Mouse (Mus musculus): ENCODE measurements at regions not wholly inside any gene's neighbourhood (a gene's known extent, or its start where the extent isn't known, plus 50 kb on each side); places are given as distances from the start of the nearest gene placed in this dataset.

DNA sequence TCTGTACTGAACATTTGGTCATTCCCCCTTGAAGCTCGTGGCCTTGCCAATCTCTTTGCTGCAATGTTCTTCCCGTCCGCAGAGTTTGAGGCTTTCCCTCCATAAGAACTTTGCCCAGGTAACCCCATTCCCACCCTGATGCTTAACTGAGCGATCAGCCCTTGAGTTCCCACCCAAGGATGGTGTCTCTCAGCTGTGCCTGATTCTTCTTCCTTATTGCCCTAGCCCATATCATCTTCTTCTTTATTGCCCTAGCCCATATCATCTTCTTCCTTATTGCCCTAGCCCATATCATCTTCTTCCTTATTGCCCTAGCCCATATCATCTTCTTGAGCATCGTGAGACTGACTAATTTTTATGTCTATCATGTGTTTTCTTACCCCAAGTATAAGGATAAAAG is 324.4 kb downstream of the Cbln4 start:
- WGBS, result 91% methylated on average over 5 of the region's 5 CpGs
- no peak overlapping the region for H3K4me3 ChIP-seq
- H3K27ac ChIP-seq (replicated peaks), result no peak overlapping the region
- no peak overlapping the region for H3K9ac ChIP-seq
- no peak overlapping the region for H3K4me2 ChIP-seq
- no peaks in the 10 kb centered on the region for H3K27me3 ChIP-seq
- no peaks in the 10 kb centered on the region for H3K9me3 ChIP-seq
- no peaks in the 10 kb centered on the region for H3K36me3 ChIP-seq
- no peak for ATAC-seq (ENCODE audit: low FRiP score, low read depth)
- no peaks in the 10 kb centered on the region for H3K4me1 ChIP-seq (replicated peaks)

DNA sequence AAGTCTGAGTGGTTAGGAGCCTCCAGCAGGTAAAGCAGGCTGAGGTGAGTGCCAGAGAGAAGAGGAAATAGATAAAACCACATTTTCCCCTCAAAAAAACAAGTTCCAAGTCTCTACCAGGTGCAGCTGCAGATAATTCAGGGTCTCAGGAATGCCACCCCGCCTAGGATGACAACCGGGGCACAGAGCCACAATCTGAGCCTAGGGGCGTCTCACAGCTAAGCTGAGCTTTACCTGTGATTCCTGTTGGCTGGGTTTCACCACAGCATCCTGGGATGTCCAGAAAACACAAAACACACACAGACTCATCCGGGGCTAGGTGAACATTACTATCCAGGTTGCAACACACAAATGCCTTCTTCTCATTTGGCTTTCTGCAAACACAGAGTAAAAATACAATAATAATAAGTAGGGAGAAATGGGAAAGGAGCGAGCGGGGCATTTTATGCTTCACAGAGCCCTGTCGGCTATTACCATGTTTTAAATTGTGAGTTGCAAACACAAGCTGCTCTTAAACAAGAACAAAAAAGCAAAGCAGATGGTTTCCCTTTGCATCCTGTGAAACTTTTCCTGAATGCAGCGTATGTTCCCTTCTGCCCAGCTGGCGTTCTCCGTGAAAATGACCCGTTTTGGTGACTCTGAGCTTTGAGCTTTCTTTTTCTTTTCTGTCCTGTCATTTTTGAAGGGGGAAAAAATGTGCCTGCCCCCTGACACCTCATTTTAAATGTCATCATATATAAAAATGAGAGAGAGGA is 330.3 kb downstream of the Cbln4 start:
- Histone ChIP-seq H3K9me3 (no peaks in the 10 kb centered on the region), H3K4me2 (no peak overlapping the region), H3K36me3 (no peaks in the 10 kb centered on the region), H3K27ac (replicated peaks) (no peak overlapping the region), H3K27me3 (no peaks in the 10 kb centered on the region), H3K4me1 (replicated peaks) (no peaks in the 10 kb centered on the region), H3K9ac (no peak overlapping the region), H3K4me3 (no peak overlapping the region)
- WGBS, result 62% methylated on average over 11 of the region's 11 CpGs
- ATAC-seq (ENCODE audit: low FRiP score, low read depth), result no peak

DNA sequence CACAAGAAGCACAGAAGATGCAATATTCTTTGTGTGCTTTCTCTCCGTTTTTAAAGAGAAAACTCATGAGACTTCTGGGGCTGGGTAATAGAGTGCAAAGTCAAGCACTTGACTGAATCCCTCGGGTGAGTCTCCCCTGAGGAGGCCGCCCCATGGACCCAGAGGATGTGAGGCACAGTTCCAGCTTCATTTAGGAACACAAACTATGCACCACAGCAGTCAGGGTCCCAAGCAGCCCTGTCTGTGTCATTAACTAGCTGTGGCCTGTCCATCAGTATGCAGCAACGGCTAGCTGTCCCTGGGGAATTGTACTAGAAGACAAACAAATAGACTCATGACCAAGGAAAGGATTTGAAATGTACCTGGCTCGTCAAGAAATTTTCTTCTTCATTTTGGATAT is 349.7 kb downstream of the Cbln4 start:
- Histone ChIP-seq H3K27me3 (no peaks in the 10 kb centered on the region), H3K4me3 (no peak overlapping the region), H3K9ac (no peak overlapping the region), H3K4me2 (no peak overlapping the region), H3K36me3 (no peaks in the 10 kb centered on the region), H3K4me1 (replicated peaks) (0 out of 2 replicates have a peak, but pooled peaks cover 2% of the 10 kb centered on the region), H3K27ac (replicated peaks) (no peak overlapping the region), H3K9me3 (no peaks in the 10 kb centered on the region)
- ATAC-seq (ENCODE audit: low FRiP score, low read depth), result no peak
- whole genome bisulfite sequencing, result 78% methylated on average over 5 of the region's 5 CpGs

DNA sequence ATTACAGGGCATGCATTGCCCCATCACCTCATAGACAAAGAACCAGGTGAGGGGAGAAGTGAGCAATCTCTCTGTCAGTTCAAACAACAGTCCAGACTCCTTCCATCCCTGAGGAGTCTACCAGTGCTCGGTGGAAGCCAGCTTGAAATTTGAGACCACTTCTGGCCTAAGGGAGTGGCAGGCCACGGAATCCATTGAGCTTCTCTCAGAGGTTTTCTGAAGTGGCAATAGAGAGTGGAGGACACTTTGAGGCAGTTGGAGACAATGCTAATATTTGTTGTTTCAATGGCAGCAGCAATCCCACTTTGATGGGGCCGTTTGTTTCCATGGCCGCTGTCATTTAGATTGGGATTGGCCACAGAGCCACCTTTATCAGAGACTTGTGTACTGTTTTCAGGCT is 352.5 kb downstream of the Cbln4 start:
- WGBS, result 44% methylated on average over 4 of the region's 4 CpGs
- H3K4me2 ChIP-seq, result no peak overlapping the region
- no peak for ATAC-seq (ENCODE audit: low FRiP score, low read depth)
- no peaks in the 10 kb centered on the region for H3K27me3 ChIP-seq
- no peak overlapping the region for H3K4me3 ChIP-seq
- 0 out of 2 replicates have a peak, but pooled peaks cover 2% of the 10 kb centered on the region for H3K4me1 ChIP-seq (replicated peaks)
- no peaks in the 10 kb centered on the region for H3K9me3 ChIP-seq
- H3K36me3 ChIP-seq, result no peaks in the 10 kb centered on the region
- H3K9ac ChIP-seq, result no peak overlapping the region
- no peak overlapping the region for H3K27ac ChIP-seq (replicated peaks)

DNA sequence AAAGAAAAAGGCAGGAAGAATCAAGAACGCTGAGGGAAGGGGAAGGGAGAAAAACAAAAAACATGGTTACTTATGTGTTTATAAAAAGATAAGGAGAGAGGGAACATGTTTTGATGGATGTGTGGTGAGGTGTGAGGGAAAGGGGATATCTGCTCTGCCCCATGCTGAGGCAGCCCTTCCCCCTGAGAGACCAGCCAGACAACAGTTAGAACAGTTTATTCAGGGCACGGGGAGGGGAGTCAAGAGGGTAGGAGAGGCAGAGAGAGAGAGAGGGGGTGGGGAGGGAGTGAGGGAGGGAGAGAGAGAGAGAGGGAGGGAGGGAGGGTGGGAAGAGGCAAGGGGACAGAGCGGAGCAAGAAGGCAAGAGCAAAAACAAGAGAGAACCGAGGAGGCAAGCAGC is 354.2 kb downstream of the Cbln4 start:
- no peak for ATAC-seq (ENCODE audit: low FRiP score, low read depth)
- Histone ChIP-seq H3K4me3 (no peak overlapping the region), H3K36me3 (no peaks in the 10 kb centered on the region), H3K27ac (replicated peaks) (no peak overlapping the region), H3K4me2 (no peak overlapping the region), H3K9me3 (no peaks in the 10 kb centered on the region), H3K27me3 (no peaks in the 10 kb centered on the region), H3K4me1 (replicated peaks) (0 out of 2 replicates have a peak, but pooled peaks cover 2% of the 10 kb centered on the region), H3K9ac (no peak overlapping the region)
- WGBS, result 36% methylated on average over 4 of the region's 4 CpGs

DNA sequence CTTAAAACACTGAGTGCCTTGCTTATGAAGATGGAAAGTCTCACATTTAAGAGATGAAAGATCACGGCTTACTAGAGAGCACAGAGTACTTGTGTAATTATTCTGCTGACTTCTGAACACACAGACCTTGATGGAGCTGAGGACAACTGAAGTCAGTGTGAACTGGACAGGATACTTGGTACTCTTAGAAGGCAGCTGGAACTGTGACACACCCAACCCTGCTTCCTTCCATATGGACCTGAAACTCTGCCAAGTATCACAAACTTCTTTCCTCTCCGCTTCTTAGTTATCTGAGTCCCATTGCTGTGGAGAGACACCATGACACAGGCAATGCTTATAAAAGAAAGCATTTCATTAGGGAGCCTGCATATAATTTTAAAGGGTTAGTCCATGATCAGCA is 365.3 kb downstream of the Cbln4 start:
- H3K9ac ChIP-seq, result no peak overlapping the region
- H3K4me1 ChIP-seq (replicated peaks), result 0 out of 2 replicates have a peak, but pooled peaks cover 14% of the 10 kb centered on the region
- no peaks in the 10 kb centered on the region for H3K9me3 ChIP-seq
- H3K27me3 ChIP-seq, result no peaks in the 10 kb centered on the region
- 85% methylated on average over 2 of the region's 2 CpGs for WGBS
- no peaks in the 10 kb centered on the region for H3K36me3 ChIP-seq
- no peak for ATAC-seq (ENCODE audit: low FRiP score, low read depth)
- H3K27ac ChIP-seq (replicated peaks), result no peak overlapping the region
- no peak overlapping the region for H3K4me2 ChIP-seq
- H3K4me3 ChIP-seq, result no peak overlapping the region

DNA sequence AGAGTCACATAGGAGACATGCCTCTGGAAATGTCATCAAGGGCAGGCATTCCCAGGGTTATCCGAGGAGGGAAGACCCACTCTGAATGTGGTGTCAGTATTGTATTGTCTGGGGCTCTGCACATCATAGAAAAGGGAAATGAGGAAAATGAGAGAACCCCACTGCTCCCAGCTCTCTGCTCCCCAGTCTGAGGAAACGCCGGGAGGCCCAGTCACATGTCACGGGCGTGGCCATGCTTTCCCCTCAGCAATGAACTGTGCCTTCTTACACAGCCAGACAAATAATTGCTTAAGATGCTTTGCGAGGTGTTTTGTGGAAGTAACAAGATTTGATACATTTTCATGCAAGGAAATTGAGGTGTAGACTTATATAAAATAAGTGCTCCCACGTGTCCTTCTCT is 366.1 kb downstream of the Cbln4 start:
- no peak overlapping the region for H3K9ac ChIP-seq
- no peak overlapping the region for H3K4me3 ChIP-seq
- no peak overlapping the region for H3K4me2 ChIP-seq
- H3K27me3 ChIP-seq, result no peaks in the 10 kb centered on the region
- 87% methylated on average over 7 of the region's 7 CpGs for WGBS
- H3K36me3 ChIP-seq, result no peaks in the 10 kb centered on the region
- H3K9me3 ChIP-seq, result no peaks in the 10 kb centered on the region
- no peak overlapping the region for H3K27ac ChIP-seq (replicated peaks)
- 0 out of 2 replicates have a peak, but pooled peaks cover 14% of the 10 kb centered on the region for H3K4me1 ChIP-seq (replicated peaks)
- no peak for ATAC-seq (ENCODE audit: low FRiP score, low read depth)

DNA sequence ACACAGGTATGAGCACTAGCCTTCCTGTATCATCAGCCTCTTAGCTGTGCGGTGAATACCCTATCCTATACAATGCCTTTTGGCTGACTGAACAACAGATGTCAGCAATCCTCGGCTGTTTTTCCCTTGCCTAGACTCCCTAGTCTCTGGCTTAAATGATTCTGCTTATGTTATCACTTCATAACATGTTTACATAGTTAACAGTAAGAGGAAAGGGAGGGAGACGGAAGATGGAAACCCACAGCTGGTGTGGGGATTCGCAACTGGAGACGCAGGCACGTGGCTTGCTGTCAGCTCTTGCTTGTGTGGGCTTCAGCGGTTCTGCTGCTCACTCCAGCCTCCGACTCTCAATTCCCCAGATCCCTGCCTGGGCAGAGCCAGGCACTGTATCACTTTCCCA is 367.2 kb downstream of the Cbln4 start:
- Histone ChIP-seq H3K4me2 (no peak overlapping the region), H3K4me1 (replicated peaks) (0 out of 2 replicates have a peak, but pooled peaks cover 14% of the 10 kb centered on the region), H3K9ac (no peak overlapping the region), H3K4me3 (no peak overlapping the region), H3K27me3 (no peaks in the 10 kb centered on the region), H3K9me3 (no peaks in the 10 kb centered on the region), H3K27ac (replicated peaks) (no peak overlapping the region), H3K36me3 (no peaks in the 10 kb centered on the region)
- ATAC-seq (ENCODE audit: low FRiP score, low read depth), result peak; percentile 65; the same call in 1 of the 2 replicates
- WGBS, result 45% methylated on average over 8 of the region's 8 CpGs

DNA sequence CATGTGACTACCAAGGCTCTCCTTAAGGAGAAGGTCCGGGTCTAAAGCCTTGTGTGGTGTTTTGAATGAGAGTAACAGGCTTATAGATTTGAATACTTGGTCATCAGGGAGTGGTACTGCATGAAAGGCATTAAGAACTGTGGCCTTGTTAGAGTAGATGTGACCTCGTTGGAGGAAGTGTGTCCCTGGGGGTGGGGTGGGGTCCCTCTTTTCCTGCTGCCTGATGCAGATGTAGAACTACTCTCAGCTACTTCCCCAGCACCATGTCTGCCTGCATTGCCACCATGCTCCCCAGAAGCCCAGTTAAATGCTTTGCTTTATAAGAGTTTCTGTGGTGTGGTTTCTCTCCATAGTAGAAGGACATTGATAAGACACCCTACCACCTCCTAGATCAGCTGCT is 367.9 kb downstream of the Cbln4 start:
- H3K27ac ChIP-seq (replicated peaks), result no peak overlapping the region
- 76% methylated on average over 2 of the region's 2 CpGs for WGBS
- no peaks in the 10 kb centered on the region for H3K9me3 ChIP-seq
- no peak overlapping the region for H3K4me2 ChIP-seq
- no peak overlapping the region for H3K9ac ChIP-seq
- 0 out of 2 replicates have a peak, but pooled peaks cover 14% of the 10 kb centered on the region for H3K4me1 ChIP-seq (replicated peaks)
- no peaks in the 10 kb centered on the region for H3K36me3 ChIP-seq
- H3K4me3 ChIP-seq, result no peak overlapping the region
- no peaks in the 10 kb centered on the region for H3K27me3 ChIP-seq
- no peak for ATAC-seq (ENCODE audit: low FRiP score, low read depth)

DNA sequence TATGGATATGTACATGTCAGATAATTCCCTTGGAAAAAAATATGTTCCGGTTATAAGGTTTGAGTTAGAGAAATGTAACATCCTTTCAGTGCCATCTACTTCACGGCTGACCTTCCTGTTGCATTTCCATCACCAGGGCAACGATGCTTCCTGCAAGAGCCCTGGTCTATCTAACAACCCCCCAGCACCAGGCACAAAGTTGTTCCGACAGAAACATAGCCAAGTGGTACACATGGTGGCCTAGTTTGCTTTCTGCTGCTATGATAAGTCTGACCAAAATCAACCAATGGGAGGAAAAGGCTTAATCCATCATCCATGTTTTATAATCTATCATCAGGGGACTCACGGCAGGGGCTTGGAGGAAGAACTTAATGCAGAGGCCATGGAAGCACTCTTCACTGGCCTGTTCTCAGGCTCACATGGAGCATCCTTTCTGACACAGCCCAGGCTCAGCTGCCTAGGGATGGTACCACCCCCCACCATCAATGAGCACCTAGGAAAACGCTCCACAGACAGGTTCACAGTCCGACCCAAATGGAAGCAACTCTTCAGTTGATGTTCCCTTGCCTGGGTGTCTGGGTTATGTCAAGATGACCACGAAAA is 372.2 kb downstream of the Cbln4 start:
- ATAC-seq (ENCODE audit: low FRiP score, low read depth), result no peak
- no peaks in the 10 kb centered on the region for H3K27me3 ChIP-seq
- no peak overlapping the region for H3K9ac ChIP-seq
- no peaks in the 10 kb centered on the region for H3K36me3 ChIP-seq
- 87% methylated on average over 8 of the region's 8 CpGs for WGBS
- H3K9me3 ChIP-seq, result no peaks in the 10 kb centered on the region
- no peak overlapping the region for H3K4me3 ChIP-seq
- no peak overlapping the region for H3K4me2 ChIP-seq
- no peak overlapping the region for H3K27ac ChIP-seq (replicated peaks)
- H3K4me1 ChIP-seq (replicated peaks), result peaks cover 19% of the 10 kb centered on the region; the same call in 1 of the 2 replicates

DNA sequence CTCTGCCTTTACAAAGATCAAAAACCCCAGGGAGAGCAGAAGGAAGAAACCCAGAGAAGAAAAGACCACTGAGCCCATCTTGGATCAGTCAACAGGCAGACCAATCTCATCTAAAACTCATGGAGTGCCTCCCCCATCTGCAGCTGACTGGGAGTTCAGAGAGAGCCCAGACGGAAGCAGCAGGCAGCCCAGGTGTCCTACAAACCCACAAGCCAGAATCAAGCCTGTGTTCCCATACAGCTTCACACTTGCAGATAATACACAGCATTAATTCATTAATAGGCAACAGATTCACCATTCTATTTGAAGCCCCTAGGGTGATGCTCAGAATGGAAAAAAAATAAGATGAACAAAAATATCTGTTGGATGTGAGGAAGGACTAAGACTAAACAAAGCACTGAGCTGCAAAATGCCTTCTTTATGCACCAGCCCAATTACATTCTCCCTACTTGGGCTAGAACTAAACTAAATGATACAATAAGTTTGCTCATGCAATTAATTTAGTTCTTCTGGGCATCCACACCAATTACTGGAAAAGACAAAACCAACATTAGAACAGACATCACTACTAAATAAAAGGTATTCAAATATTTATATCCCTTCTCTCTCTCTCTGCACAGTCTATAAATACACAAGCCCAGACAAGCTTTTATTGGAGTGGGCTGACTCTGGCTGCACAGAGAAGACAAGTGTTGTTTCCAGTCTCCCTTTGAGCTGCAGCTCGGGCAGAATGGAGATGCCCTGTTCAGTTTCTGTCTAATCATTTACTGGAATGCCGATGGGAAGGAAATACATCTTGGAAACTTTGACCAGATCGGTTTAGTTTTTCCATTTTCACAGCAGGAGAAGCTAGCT is 374.2 kb downstream of the Cbln4 start:
- H3K27me3 ChIP-seq, result no peaks in the 10 kb centered on the region

DNA sequence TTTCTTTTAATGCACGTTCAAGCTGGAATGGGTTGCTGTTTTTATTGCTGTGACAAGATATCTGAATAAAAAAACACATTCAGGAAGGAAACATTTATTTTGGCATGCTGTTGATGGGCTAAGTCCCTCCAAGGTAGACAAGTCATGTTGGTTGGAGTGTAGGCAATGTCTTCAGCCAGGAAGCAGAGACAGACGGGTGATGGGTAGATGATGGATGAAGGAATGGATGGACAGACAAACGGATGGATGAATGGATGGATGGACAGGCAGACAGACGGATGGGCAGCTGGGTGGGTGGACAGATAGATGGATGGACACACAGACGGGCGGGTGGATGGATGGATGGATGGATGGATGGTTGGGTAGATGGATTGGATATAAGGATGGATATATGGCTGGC is 380.7 kb downstream of the Cbln4 start:
- 91% methylated on average over 6 of the region's 6 CpGs for WGBS
- Histone ChIP-seq H3K27me3 (no peaks in the 10 kb centered on the region), H3K9ac (no peak overlapping the region), H3K4me1 (replicated peaks) (no peaks in the 10 kb centered on the region), H3K4me2 (no peak overlapping the region), H3K4me3 (no peak overlapping the region), H3K9me3 (no peaks in the 10 kb centered on the region), H3K36me3 (no peaks in the 10 kb centered on the region), H3K27ac (replicated peaks) (no peak overlapping the region)
- ATAC-seq (ENCODE audit: low FRiP score, low read depth), result no peak

More for the DNA sequence above, 374.2 kb downstream of the Cbln4 start:
- H3K9me3 ChIP-seq, result no peaks in the 10 kb centered on the region
- H3K27ac ChIP-seq (replicated peaks), result no peak overlapping the region
- no peak overlapping the region for H3K4me3 ChIP-seq
- H3K4me1 ChIP-seq (replicated peaks), result peaks cover 11% of the 10 kb centered on the region; the same call in 1 of the 2 replicates
- H3K9ac ChIP-seq, result no peak overlapping the region
- H3K4me2 ChIP-seq, result no peak overlapping the region
- 40% methylated on average over 4 of the region's 4 CpGs for WGBS
- H3K36me3 ChIP-seq, result no peaks in the 10 kb centered on the region
- ATAC-seq (ENCODE audit: low FRiP score, low read depth), result no peak
